Mouse (Mus musculus) E14TG2a.4 (cell line): ENCODE measurements around the gene Iqcd.

Source experiments
- CTCF ChIP-seq: conservative IDR thresholded peaks from 2 replicates; pipeline ENCODE4 v1.5.1; 2014; ENCODE audit warnings: low read length
- NANOG ChIP-seq: IDR thresholded peaks from 2 replicates; pipeline ENCODE4 v1.6.1; 2014; ENCODE audit warnings: borderline replicate concordance, low read length, mixed read lengths
- POU5F1 ChIP-seq: IDR thresholded peaks from 2 replicates; pipeline ENCODE4 v1.6.1; 2014; ENCODE audit warnings: low read length, borderline replicate concordance

GRCm38 (mm10) chr5:120570289-120570897, 18.4 kb upstream of the Iqcd start:
- TF ChIP-seq CTCF, result no peak
- no peak for TF ChIP-seq NANOG
- no peak for TF ChIP-seq POU5F1
